Mouse (Mus musculus): ENCODE measurements around the gene Ros1. TPM values are rescaled to one million over a fixed set of nuclear protein-coding genes. Genes with fewer than 3 reads are reported as not detected.
A peak's percentile ranks its signal among the peaks of the same experiment; 100 is the strongest.

Gene Ros1
- not detected in 2 replicates for polyA plus RNA-seq (2015; fragmentation: Nextera tagmentation; extraction: Ambion mirVana)

- ATAC-seq (ENCODE audit: low FRiP score, low read depth), result no peak
- Histone ChIP-seq H3K4me2 (replicated peaks) (no peak within 1 kb of the TSS), H3K27me3 (no peaks in the 10 kb centered on the region), H3K4me1 (no peaks in the 10 kb centered on the region), H3K4me3 (no peak within 1 kb of the TSS), H3K9me3 (no peaks in the 10 kb centered on the region), H3K36me3 (no peaks in the 10 kb centered on the region), H3K9ac (no peak within 1 kb of the TSS), H3K27ac (no peak within 1 kb of the TSS)
- 78% methylated on average over 7 of the region's 7 CpGs for WGBS
Observed at GRCm38 (mm10) chr10:52194957-52195852, at the start of gene Ros1. Gene Ros1, minus strand, starts transcription at chr10:52195244.

- no peak overlapping the region; the same call in 1 of the 2 replicates for H3K27ac ChIP-seq
- H3K4me3 ChIP-seq, result no peak overlapping the region
- H3K36me3 ChIP-seq, result no peaks in the 10 kb centered on the region
- H3K4me1 ChIP-seq, result peaks cover 12% of the 10 kb centered on the region; the same call in 1 of the 2 replicates
- H3K9ac ChIP-seq, result no peak overlapping the region
- WGBS, result 46% methylated on average over 7 of the region's 7 CpGs
- no peaks in the 10 kb centered on the region for H3K27me3 ChIP-seq
- no peak overlapping the region for H3K4me2 ChIP-seq (replicated peaks)
- ATAC-seq (ENCODE audit: low FRiP score, low read depth), result no peak
- no peaks in the 10 kb centered on the region for H3K9me3 ChIP-seq
Observed at GRCm38 (mm10) chr10:52242680-52243323, 47.8 kb upstream of the Ros1 start.

GRCm38 (mm10) chr10:52242015-52242414, 47.0 kb upstream of the Ros1 start:
- Histone ChIP-seq H3K27me3 (no peaks in the 10 kb centered on the region), H3K4me2 (replicated peaks) (no peak overlapping the region), H3K36me3 (no peaks in the 10 kb centered on the region), H3K27ac (no peak overlapping the region), H3K9me3 (no peaks in the 10 kb centered on the region), H3K4me3 (no peak overlapping the region), H3K9ac (no peak overlapping the region), H3K4me1 (peaks cover 12% of the 10 kb centered on the region; the same call in 1 of the 2 replicates)
- no peak for ATAC-seq (ENCODE audit: low FRiP score, low read depth)
- 84% methylated on average over 5 of the region's 5 CpGs for WGBS

- H3K36me3 ChIP-seq, result no peaks in the 10 kb centered on the region
- 82% methylated on average over 5 of the region's 5 CpGs for WGBS
- H3K4me3 ChIP-seq, result no peak overlapping the region
- peaks cover 3% of the 10 kb centered on the region; the same call in 1 of the 2 replicates for H3K27me3 ChIP-seq
- no peak overlapping the region for H3K27ac ChIP-seq
- H3K4me1 ChIP-seq, result peaks cover 16% of the 10 kb centered on the region
- H3K9ac ChIP-seq, result no peak overlapping the region
- peak overlapping the region; percentile 77 for H3K4me2 ChIP-seq (replicated peaks)
- ATAC-seq (ENCODE audit: low FRiP score, low read depth), result no peak
- H3K9me3 ChIP-seq, result no peaks in the 10 kb centered on the region
Observed at GRCm38 (mm10) chr10:52235461-52235860, 40.4 kb upstream of the Ros1 start.

GRCm38 (mm10) chr10:52234654-52234981, 39.6 kb upstream of the Ros1 start:
- H3K27ac ChIP-seq, result no peak overlapping the region
- ATAC-seq (ENCODE audit: low FRiP score, low read depth), result no peak
- no peaks in the 10 kb centered on the region for H3K9me3 ChIP-seq
- H3K27me3 ChIP-seq, result peaks cover 3% of the 10 kb centered on the region; the same call in 1 of the 2 replicates
- peak overlapping the region; percentile 85 for H3K4me3 ChIP-seq
- 11% methylated on average over 7 of the region's 7 CpGs for WGBS
- peaks cover 16% of the 10 kb centered on the region for H3K4me1 ChIP-seq
- no peaks in the 10 kb centered on the region for H3K36me3 ChIP-seq
- H3K4me2 ChIP-seq (replicated peaks), result peak overlapping the region; percentile 77
- H3K9ac ChIP-seq, result peak overlapping the region; percentile 91

- Histone ChIP-seq H3K9me3 (no peaks in the 10 kb centered on the region), H3K27me3 (peaks cover 3% of the 10 kb centered on the region; the same call in 1 of the 2 replicates), H3K4me1 (peaks cover 16% of the 10 kb centered on the region), H3K4me2 (replicated peaks) (peak overlapping the region; percentile 77), H3K4me3 (peak overlapping the region; percentile 85), H3K27ac (peak overlapping the region; percentile 63; the same call in 1 of the 2 replicates), H3K9ac (peak overlapping the region; percentile 91), H3K36me3 (no peaks in the 10 kb centered on the region)
- ATAC-seq (ENCODE audit: low FRiP score, low read depth), result peak; percentile 41
- WGBS, result under 1% methylated on average over 37 of the region's 40 CpGs
Observed at GRCm38 (mm10) chr10:52233969-52234653, 39.1 kb upstream of the Ros1 start.

GRCm38 (mm10) chr10:52233301-52233968, 38.4 kb upstream of the Ros1 start, which contains the start of gene Dcbld1:
Gene Dcbld1, plus strand, starts transcription at chr10:52233619.
- Histone ChIP-seq H3K4me1 (peaks cover 16% of the 10 kb centered on the region), H3K27me3 (peaks cover 3% of the 10 kb centered on the region; the same call in 1 of the 2 replicates), H3K36me3 (no peaks in the 10 kb centered on the region), H3K4me3 (peak within 1 kb of the TSS; percentile 85), H3K9me3 (no peaks in the 10 kb centered on the region), H3K27ac (peak within 1 kb of the TSS; percentile 63; the same call in 1 of the 2 replicates), H3K4me2 (replicated peaks) (peak within 1 kb of the TSS; percentile 77), H3K9ac (peak within 1 kb of the TSS; percentile 91)
- ATAC-seq (ENCODE audit: low FRiP score, low read depth), result peak; percentile 92
- under 1% methylated on average over 54 of the region's 60 CpGs for WGBS

- no peak overlapping the region for H3K27ac ChIP-seq
- WGBS, result 10% methylated on average over 21 of the region's 21 CpGs
Observed at GRCm38 (mm10) chr10:52232196-52233176, 37.4 kb upstream of the Ros1 start.

GRCm38 (mm10) chr10:52219600-52219999, 24.6 kb upstream of the Ros1 start:
- H3K9ac ChIP-seq, result no peak overlapping the region
- no peaks in the 10 kb centered on the region for H3K9me3 ChIP-seq
- ATAC-seq (ENCODE audit: low FRiP score, low read depth), result no peak
- no peak overlapping the region for H3K27ac ChIP-seq
- H3K4me3 ChIP-seq, result no peak overlapping the region
- no peaks in the 10 kb centered on the region for H3K27me3 ChIP-seq
- WGBS, result 58% methylated on average over 3 of the region's 3 CpGs
- no peaks in the 10 kb centered on the region for H3K36me3 ChIP-seq
- no peak overlapping the region for H3K4me2 ChIP-seq (replicated peaks)
- no peaks in the 10 kb centered on the region for H3K4me1 ChIP-seq

More at GRCm38 (mm10) chr10:52232196-52233176, 37.4 kb upstream of the Ros1 start:
- Histone ChIP-seq H3K9me3 (no peaks in the 10 kb centered on the region), H3K27me3 (peaks cover 3% of the 10 kb centered on the region; the same call in 1 of the 2 replicates), H3K4me3 (peak overlapping the region; percentile 85), H3K4me1 (peaks cover 16% of the 10 kb centered on the region), H3K4me2 (replicated peaks) (peak overlapping the region; percentile 77), H3K36me3 (no peaks in the 10 kb centered on the region), H3K9ac (no peak overlapping the region; the same call in 1 of the 2 replicates)
- ATAC-seq (ENCODE audit: low FRiP score, low read depth), result peak; percentile 26; the same call in 1 of the 2 replicates

- Histone ChIP-seq H3K9me3 (no peaks in the 10 kb centered on the region), H3K27me3 (no peaks in the 10 kb centered on the region), H3K36me3 (no peaks in the 10 kb centered on the region), H3K9ac (no peak overlapping the region), H3K27ac (no peak overlapping the region), H3K4me1 (no peaks in the 10 kb centered on the region), H3K4me3 (no peak overlapping the region), H3K4me2 (replicated peaks) (no peak overlapping the region)
- 46% methylated on average over 7 of the region's 7 CpGs for WGBS
- 0 out of 2 replicates have a peak, but pooled peaks have one; percentile 11 for ATAC-seq (ENCODE audit: low FRiP score, low read depth)
Observed at GRCm38 (mm10) chr10:52217564-52217934, 22.5 kb upstream of the Ros1 start.

Data from limb, embryonic 13.5 days (tissue).